Mouse (Mus musculus): ENCODE measurements around the gene Olfr548-ps1. TPM values are rescaled to one million over a fixed set of nuclear protein-coding genes. Genes with fewer than 3 reads are reported as not detected.
A peak's percentile ranks its signal among the peaks of the same experiment; 100 is the strongest.

Olfr548-ps1 gene
- polyA plus RNA-seq, 1 experiment from 2014 or later: not detected

DNA sequence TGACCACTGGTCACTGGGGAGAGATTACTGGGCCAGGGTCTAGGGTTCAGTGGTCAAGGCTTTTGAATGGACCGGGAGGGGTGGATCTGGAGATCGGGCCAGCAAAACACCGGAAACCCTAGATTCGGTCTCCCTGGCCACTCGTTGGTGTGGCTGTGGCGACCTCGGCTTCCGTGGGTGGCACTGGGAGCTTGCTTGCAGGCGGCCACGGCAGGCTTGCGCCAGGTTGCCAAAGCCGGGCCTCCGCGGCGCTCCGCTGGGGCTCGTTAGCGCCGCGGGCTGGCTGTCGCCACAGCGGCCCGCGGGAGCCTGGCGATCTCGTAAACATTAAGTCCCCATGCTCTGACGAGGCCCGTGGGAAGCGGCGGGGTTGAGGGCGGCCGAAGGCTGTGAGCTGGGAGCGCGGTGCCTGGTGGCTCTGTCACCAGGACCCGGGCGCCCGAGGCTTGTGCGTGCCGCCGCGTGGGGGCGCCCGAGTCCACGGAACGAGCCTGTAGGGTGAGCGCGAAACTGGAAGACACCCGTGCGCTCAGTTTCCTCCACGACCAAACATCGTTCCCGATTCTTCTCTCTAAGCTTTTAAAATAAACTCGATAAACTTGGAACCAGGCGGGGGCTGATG is 27.8 kb upstream of the Olfr548-ps1 start:
- ATAC-seq (ENCODE audit: insufficient number of reproducible peaks, low FRiP score, low TSS enrichment, low read depth): peak; percentile 85
- Histone ChIP-seq H3K27ac (replicated peaks; ENCODE audit: low read depth, low read length) (no peak overlapping the region), H3K36me3 (ENCODE audit: control insufficient read depth, insufficient read depth, low read length) (no peaks in the 10 kb centered on the region), H3K4me3 (ENCODE audit: low read depth, low read length) (peak overlapping the region; percentile 36), H3K9me3 (ENCODE audit: control insufficient read depth, low read length) (no peaks in the 10 kb centered on the region), H3K4me2 (ENCODE audit: low read depth, severe bottlenecking) (peak overlapping the region; percentile 85), H3K27me3 (ENCODE audit: control insufficient read depth, insufficient read depth, low read length) (peaks cover 3% of the 10 kb centered on the region; the same call in 1 of the 2 replicates), H3K4me1 (ENCODE audit: control insufficient read depth, insufficient read depth, low read length) (no peaks in the 10 kb centered on the region), H3K9ac (ENCODE audit: low read length) (peak overlapping the region; percentile 69)
- WGBS: under 1% methylated on average over 54 of the region's 54 CpGs
- DNase-seq (ENCODE audit: low spot score): peak; percentile 92

DNA sequence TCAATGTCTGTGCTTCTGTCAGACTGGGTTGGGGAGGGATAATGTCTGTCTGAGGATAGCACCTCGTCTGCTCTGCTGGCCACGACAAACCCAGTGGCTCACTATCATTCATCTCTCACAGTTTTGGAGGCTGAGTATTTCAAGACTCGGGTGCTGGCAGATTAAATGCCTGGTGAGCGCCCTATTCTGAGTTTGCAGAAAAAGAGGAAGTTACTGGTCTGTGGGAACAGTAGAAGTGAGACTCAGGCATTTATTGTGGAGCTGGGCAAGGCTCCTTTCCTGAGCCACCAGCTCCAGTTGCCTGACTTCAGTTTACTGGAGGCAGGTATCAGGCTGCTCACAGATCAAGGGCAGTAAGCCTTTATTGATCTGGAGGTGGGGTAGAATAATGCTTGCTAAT is 26.6 kb upstream of the Olfr548-ps1 start:
- no peak overlapping the region for H3K27ac ChIP-seq (replicated peaks; ENCODE audit: low read depth, low read length)
- H3K4me3 ChIP-seq (ENCODE audit: low read depth, low read length): no peak overlapping the region
- H3K4me2 ChIP-seq (ENCODE audit: low read depth, severe bottlenecking): no peak overlapping the region
- no peaks in the 10 kb centered on the region for H3K9me3 ChIP-seq (ENCODE audit: control insufficient read depth, low read length)
- ATAC-seq (ENCODE audit: insufficient number of reproducible peaks, low FRiP score, low TSS enrichment, low read depth) (no peak), DNase-seq (ENCODE audit: low spot score) (no peak)
- no peaks in the 10 kb centered on the region for H3K36me3 ChIP-seq (ENCODE audit: control insufficient read depth, insufficient read depth, low read length)
- H3K4me1 ChIP-seq (ENCODE audit: control insufficient read depth, insufficient read depth, low read length): no peaks in the 10 kb centered on the region
- H3K9ac ChIP-seq (ENCODE audit: low read length): no peak overlapping the region
- peaks cover 3% of the 10 kb centered on the region; the same call in 1 of the 2 replicates for H3K27me3 ChIP-seq (ENCODE audit: control insufficient read depth, insufficient read depth, low read length)
- 53% methylated on average over 4 of the region's 4 CpGs for WGBS

DNA sequence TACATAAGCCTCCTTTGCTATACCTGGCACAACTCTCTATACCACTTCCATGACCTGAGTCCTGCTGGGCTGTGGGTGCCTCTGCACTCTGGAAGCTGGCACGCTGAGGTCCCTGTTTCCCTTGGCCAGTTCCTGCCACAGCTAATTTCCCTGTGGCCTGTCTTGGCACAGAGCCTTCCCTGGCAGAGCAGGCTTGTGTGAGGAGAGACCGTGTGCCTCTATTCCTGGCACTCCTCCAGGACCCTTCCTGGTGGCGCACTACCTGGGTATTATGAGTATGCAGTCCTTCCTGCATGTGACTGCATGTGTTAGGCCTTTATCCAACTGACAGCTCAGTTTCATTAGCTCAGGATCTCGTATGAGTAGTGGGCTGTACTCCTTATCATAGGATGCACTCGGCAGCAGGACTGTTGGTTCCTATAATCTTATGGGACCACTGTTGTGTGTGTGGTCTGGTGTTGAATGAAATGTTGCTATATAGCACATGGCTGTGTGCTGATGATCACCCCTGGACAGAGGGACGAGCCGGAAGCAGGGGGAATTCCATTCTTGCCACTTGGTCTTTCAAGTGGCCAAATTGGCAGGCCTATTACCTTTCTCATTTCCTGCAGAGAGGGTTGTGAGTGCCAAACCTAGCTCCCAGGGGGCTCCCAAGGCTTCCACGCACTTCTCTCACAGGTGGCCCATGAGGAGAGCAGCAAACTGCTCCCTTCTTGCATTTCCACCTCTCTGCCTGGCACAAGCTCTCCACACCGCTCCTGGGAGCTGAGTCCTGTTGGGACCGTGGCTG is 24.2 kb upstream of the Olfr548-ps1 start:
- H3K4me2 ChIP-seq (ENCODE audit: low read depth, severe bottlenecking): no peak overlapping the region
- H3K27ac ChIP-seq (replicated peaks; ENCODE audit: low read depth, low read length): no peak overlapping the region
- no peaks in the 10 kb centered on the region for H3K9me3 ChIP-seq (ENCODE audit: control insufficient read depth, low read length)
- H3K4me1 ChIP-seq (ENCODE audit: control insufficient read depth, insufficient read depth, low read length): no peaks in the 10 kb centered on the region
- H3K36me3 ChIP-seq (ENCODE audit: control insufficient read depth, insufficient read depth, low read length): no peaks in the 10 kb centered on the region
- DNase-seq (ENCODE audit: low spot score): no peak
- ATAC-seq (ENCODE audit: insufficient number of reproducible peaks, low FRiP score, low TSS enrichment, low read depth): no peak
- H3K4me3 ChIP-seq (ENCODE audit: low read depth, low read length): no peak overlapping the region
- peaks cover 3% of the 10 kb centered on the region; the same call in 1 of the 2 replicates for H3K27me3 ChIP-seq (ENCODE audit: control insufficient read depth, insufficient read depth, low read length)
- H3K9ac ChIP-seq (ENCODE audit: low read length): no peak overlapping the region
- WGBS: 72% methylated on average over 10 of the region's 10 CpGs

DNA sequence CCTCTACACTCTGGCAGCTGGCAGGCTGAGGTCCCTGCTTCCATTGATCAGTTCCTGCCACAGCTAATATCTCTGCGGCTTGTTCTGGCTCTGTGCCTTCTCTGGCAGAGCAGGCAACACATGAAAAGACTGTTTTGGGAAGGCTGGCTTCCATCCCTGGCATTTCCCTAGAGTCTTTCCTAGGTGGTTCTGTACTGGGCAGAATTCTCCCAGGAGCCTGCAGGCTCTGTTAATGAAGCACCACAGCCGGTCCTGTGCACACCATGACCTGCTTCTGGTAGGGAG is 23.7 kb upstream of the Olfr548-ps1 start:
- DNase-seq (ENCODE audit: low spot score): no peak

DNA sequence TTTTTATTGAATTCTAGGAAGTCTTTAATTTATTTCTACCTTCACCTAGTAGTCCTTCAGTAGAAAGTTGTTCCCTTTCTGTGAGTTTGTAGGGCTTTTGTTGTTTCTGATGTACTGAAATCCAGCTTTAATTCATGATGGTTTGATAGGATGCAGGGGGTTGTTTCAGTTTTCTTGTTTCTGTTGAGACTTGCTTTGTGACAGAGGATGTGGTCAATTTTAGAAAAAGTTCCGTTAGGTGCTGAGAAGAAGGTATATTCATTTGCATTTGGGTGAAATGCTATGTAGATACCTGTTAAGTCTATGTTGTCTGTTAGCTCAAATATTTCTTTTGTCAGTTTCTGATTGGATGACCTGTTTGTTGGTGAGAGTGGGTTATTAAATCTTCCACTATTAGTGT is 11.6 kb upstream of the Olfr548-ps1 start:
- Histone ChIP-seq H3K9ac (ENCODE audit: low read length) (no peak overlapping the region), H3K27ac (replicated peaks; ENCODE audit: low read depth, low read length) (no peak overlapping the region), H3K9me3 (ENCODE audit: control insufficient read depth, low read length) (no peaks in the 10 kb centered on the region), H3K4me1 (ENCODE audit: control insufficient read depth, insufficient read depth, low read length) (no peaks in the 10 kb centered on the region), H3K4me2 (ENCODE audit: low read depth, severe bottlenecking) (no peak overlapping the region), H3K27me3 (ENCODE audit: control insufficient read depth, insufficient read depth, low read length) (no peaks in the 10 kb centered on the region), H3K36me3 (ENCODE audit: control insufficient read depth, insufficient read depth, low read length) (no peaks in the 10 kb centered on the region), H3K4me3 (ENCODE audit: low read depth, low read length) (no peak overlapping the region)
- no peak for ATAC-seq (ENCODE audit: insufficient number of reproducible peaks, low FRiP score, low TSS enrichment, low read depth)
- no peak for DNase-seq (ENCODE audit: low spot score)
- WGBS: 73% methylated on average over 1 of the region's 1 CpGs

More for the DNA sequence above, 23.7 kb upstream of the Olfr548-ps1 start:
- Histone ChIP-seq H3K4me2 (ENCODE audit: low read depth, severe bottlenecking) (no peak overlapping the region), H3K9me3 (ENCODE audit: control insufficient read depth, low read length) (no peaks in the 10 kb centered on the region), H3K4me1 (ENCODE audit: control insufficient read depth, insufficient read depth, low read length) (no peaks in the 10 kb centered on the region), H3K27me3 (ENCODE audit: control insufficient read depth, insufficient read depth, low read length) (peaks cover 3% of the 10 kb centered on the region; the same call in 1 of the 2 replicates), H3K9ac (ENCODE audit: low read length) (no peak overlapping the region), H3K36me3 (ENCODE audit: control insufficient read depth, insufficient read depth, low read length) (no peaks in the 10 kb centered on the region), H3K27ac (replicated peaks; ENCODE audit: low read depth, low read length) (no peak overlapping the region), H3K4me3 (ENCODE audit: low read depth, low read length) (no peak overlapping the region)
- 90% methylated on average over 2 of the region's 2 CpGs for WGBS
- no peak for ATAC-seq (ENCODE audit: insufficient number of reproducible peaks, low FRiP score, low TSS enrichment, low read depth)

DNA sequence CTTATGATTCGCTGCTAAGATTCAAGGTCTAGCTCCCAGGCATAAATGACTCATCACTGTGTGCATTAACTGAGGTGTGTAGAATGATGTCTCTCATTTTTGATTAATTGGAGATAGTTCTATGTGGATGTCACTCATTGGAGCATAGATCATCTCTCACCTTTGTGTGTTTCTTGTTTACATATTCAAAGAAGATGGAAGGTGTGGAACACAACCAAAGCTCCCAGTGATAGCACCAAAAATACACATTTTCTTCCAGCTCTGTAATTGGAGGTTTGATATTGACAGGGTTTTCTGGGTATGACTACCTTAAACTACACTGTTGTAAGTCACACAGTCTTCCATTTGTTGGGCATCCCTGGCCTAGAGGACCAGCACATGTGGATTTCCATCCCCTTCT is 6.2 kb upstream of the Olfr548-ps1 start, which contains the start of gene Olfr547:
Gene Olfr547, plus strand, starts transcription at position 301 of the 400 bp plus-strand sequence.
- no peak within 1 kb of the TSS for H3K4me3 ChIP-seq (ENCODE audit: low read depth, low read length)
- H3K27me3 ChIP-seq (ENCODE audit: control insufficient read depth, insufficient read depth, low read length): no peaks in the 10 kb centered on the region
- H3K4me1 ChIP-seq (ENCODE audit: control insufficient read depth, insufficient read depth, low read length): no peaks in the 10 kb centered on the region
- ATAC-seq (ENCODE audit: insufficient number of reproducible peaks, low FRiP score, low TSS enrichment, low read depth): no peak
- WGBS: 81% methylated on average over 1 of the region's 1 CpGs
- no peak within 1 kb of the TSS for H3K9ac ChIP-seq (ENCODE audit: low read length)
- H3K9me3 ChIP-seq (ENCODE audit: control insufficient read depth, low read length): no peaks in the 10 kb centered on the region
- no peak within 1 kb of the TSS for H3K4me2 ChIP-seq (ENCODE audit: low read depth, severe bottlenecking)
- no peaks in the 10 kb centered on the region for H3K36me3 ChIP-seq (ENCODE audit: control insufficient read depth, insufficient read depth, low read length)
- H3K27ac ChIP-seq (replicated peaks; ENCODE audit: low read depth, low read length): no peak within 1 kb of the TSS
- DNase-seq (ENCODE audit: low spot score): no peak

DNA sequence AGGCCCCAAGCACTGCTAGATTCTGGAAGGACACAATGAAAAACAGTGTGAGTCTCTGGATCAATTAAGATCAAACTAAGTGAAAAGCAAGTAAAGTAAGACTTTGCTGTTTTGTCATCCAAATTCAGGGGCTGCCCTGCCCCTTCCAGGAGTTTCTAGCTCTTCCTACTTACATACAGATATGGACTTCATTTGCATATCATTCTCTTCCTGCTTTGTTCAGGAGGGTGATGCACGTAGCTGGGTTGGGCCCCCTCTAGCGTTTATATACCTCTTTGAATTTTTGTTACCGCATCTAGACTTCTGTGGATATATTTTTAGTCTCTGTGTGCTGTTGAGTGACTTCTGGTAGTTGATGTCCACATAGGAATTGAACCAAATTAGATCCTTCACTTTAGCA is 555 bp downstream of the Olfr548-ps1 start:
- no peaks in the 10 kb centered on the region for H3K4me1 ChIP-seq (ENCODE audit: control insufficient read depth, insufficient read depth, low read length)
- H3K9ac ChIP-seq (ENCODE audit: low read length): no peak overlapping the region
- DNase-seq (ENCODE audit: low spot score): no peak
- no peak for ATAC-seq (ENCODE audit: insufficient number of reproducible peaks, low FRiP score, low TSS enrichment, low read depth)
- H3K4me3 ChIP-seq (ENCODE audit: low read depth, low read length): no peak overlapping the region
- H3K4me2 ChIP-seq (ENCODE audit: low read depth, severe bottlenecking): no peak overlapping the region
- WGBS: 68% methylated on average over 3 of the region's 3 CpGs
- H3K36me3 ChIP-seq (ENCODE audit: control insufficient read depth, insufficient read depth, low read length): no peaks in the 10 kb centered on the region
- no peak overlapping the region for H3K27ac ChIP-seq (replicated peaks; ENCODE audit: low read depth, low read length)
- H3K27me3 ChIP-seq (ENCODE audit: control insufficient read depth, insufficient read depth, low read length): no peaks in the 10 kb centered on the region
- no peaks in the 10 kb centered on the region for H3K9me3 ChIP-seq (ENCODE audit: control insufficient read depth, low read length)

DNA sequence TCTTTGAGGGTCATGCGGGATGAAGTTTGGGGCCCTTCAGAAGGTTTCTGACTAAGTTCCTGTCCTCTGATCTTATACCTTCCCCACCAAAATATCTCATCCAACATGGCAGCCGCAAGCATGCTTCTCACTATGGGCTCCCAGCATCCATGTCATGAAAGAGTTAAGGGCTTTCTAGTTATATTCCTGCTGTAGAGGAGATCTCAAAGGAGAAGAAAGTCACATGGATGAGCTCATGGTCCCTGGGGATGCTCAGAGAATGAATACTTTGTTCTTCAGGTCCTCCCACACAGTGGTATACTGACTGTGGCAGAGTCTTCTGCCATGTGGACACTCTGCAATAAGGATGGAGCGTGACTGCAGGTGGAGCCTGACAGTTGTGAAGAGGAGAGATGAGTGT is 8.9 kb downstream of the Olfr548-ps1 start, which contains the start of gene Olfr549:
Gene Olfr549, plus strand, starts transcription at position 301 of the 400 bp plus-strand sequence.
- no peak for ATAC-seq (ENCODE audit: insufficient number of reproducible peaks, low FRiP score, low TSS enrichment, low read depth)
- 92% methylated on average over 3 of the region's 3 CpGs for WGBS
- H3K4me1 ChIP-seq (ENCODE audit: control insufficient read depth, insufficient read depth, low read length): no peaks in the 10 kb centered on the region
- no peak within 1 kb of the TSS for H3K9ac ChIP-seq (ENCODE audit: low read length)
- no peak within 1 kb of the TSS for H3K4me2 ChIP-seq (ENCODE audit: low read depth, severe bottlenecking)
- H3K27ac ChIP-seq (replicated peaks; ENCODE audit: low read depth, low read length): no peak within 1 kb of the TSS
- no peak for DNase-seq (ENCODE audit: low spot score)
- H3K9me3 ChIP-seq (ENCODE audit: control insufficient read depth, low read length): no peaks in the 10 kb centered on the region
- H3K27me3 ChIP-seq (ENCODE audit: control insufficient read depth, insufficient read depth, low read length): no peaks in the 10 kb centered on the region
- no peak within 1 kb of the TSS for H3K4me3 ChIP-seq (ENCODE audit: low read depth, low read length)
- H3K36me3 ChIP-seq (ENCODE audit: control insufficient read depth, insufficient read depth, low read length): no peaks in the 10 kb centered on the region
